Mouse (Mus musculus) testis, adult 10 weeks (tissue): ENCODE results near the gene Lamp5. TPM values are rescaled to one million over a fixed set of nuclear protein-coding genes. Genes with fewer than 3 reads are reported as not detected.

Experiments
- polyA plus RNA-seq: library from polyadenylated mRNA; stranded (reverse); fragments of 350-450 nt; fragmentation: Illumina TruSeq; extraction: RNeasy Lipid Tissue Mini Kit (QIAGEN cat#74804); gene quantifications from one replicate; pipeline ENCODE4 v1.2.3, GENCODE M21; 2014; ENCODE audit warnings: low read depth, low replicate concordance

The Lamp5 gene
- 1.6 TPM for polyA plus RNA-seq

GRCm38 (mm10) chr2:136051688-136052289, at the start of gene Lamp5:
Gene Lamp5, plus strand, starts transcription at chr2:136052239.

